Mouse (Mus musculus) neural tube, embryonic 12.5 days (tissue): ENCODE data around the gene Siglecg. TPM values are rescaled to one million over a fixed set of nuclear protein-coding genes. Genes with fewer than 3 reads are reported as not detected.
A peak's percentile ranks its signal among the peaks of the same experiment; 100 is the strongest.

Source experiments
- ATAC-seq: fragments of 200-750 bp; cut with Nextera tagmentation; 2 replicates; pipeline ENCODE4 v1.8.0; 2017; ENCODE audit warnings: low read depth, mild to moderate bottlenecking, moderate TSS enrichment, moderate library complexity; ENCODE audit not compliant: low FRiP score
- H3K27ac ChIP-seq: fragments of 300-500 bp; sonication (generic); 2 replicates; pipeline ENCODE4 v1.5.1; 2016
- H3K27me3 ChIP-seq: fragments of 300-500 bp; sonication (generic); replicated peaks from 2 replicates; pipeline ENCODE4 v1.6.1; 2016; ENCODE audit warnings: mild to moderate bottlenecking
- H3K36me3 ChIP-seq: fragments of 300-500 bp; sonication (generic); 2 replicates; pipeline ENCODE4 v1.6.1; 2016; ENCODE audit warnings: mild to moderate bottlenecking
- H3K4me1 ChIP-seq: fragments of 300-500 bp; sonication (generic); 2 replicates; pipeline ENCODE4 v1.6.1; 2016
- H3K4me2 ChIP-seq: fragments of 300-500 bp; sonication (generic); replicated peaks from 2 replicates; pipeline ENCODE4 v1.6.1; 2016; ENCODE audit warnings: mild to moderate bottlenecking
- H3K4me3 ChIP-seq: fragments of 300-500 bp; sonication (generic); 2 replicates; pipeline ENCODE4 v1.5.1; 2016
- H3K9ac ChIP-seq: fragments of 300-500 bp; sonication (generic); 2 replicates; pipeline ENCODE4 v1.6.1; 2016; ENCODE audit warnings: mild to moderate bottlenecking
- H3K9me3 ChIP-seq: fragments of 300-500 bp; sonication (generic); 2 replicates; pipeline ENCODE4 v1.6.1; 2016; ENCODE audit warnings: mild to moderate bottlenecking
- WGBS: fragments of 180-500 bp; shearing (Covaris S2); methylation state at CpG from one replicate; pipeline ENCODE4 v1.1.7; 2016; 5-methylcytosine and 5-hydroxymethylcytosine counted together
- polyA plus RNA-seq: library from polyadenylated mRNA; unstranded; fragments of >200 nt; fragmentation: Nextera tagmentation; extraction: Ambion mirVana; gene quantifications from 2 replicates; pipeline ENCODE4 v1.2.1, GENCODE M21; 2016

Gene Siglecg
- polyA plus RNA-seq, 1 experiment from 2014 or later, result 0.20 TPM

GRCm38 (mm10) chr7:43423991-43424625 is 16.1 kb downstream of the Siglecg start:
- no peaks in the 10 kb centered on the region for H3K27me3 ChIP-seq
- H3K36me3 ChIP-seq, result no peaks in the 10 kb centered on the region
- H3K9ac ChIP-seq, result no peak overlapping the region
- no peaks in the 10 kb centered on the region for H3K9me3 ChIP-seq
- no peak overlapping the region for H3K4me3 ChIP-seq
- 67% methylated on average over 3 of the region's 3 CpGs for WGBS
- H3K27ac ChIP-seq, result no peak overlapping the region
- H3K4me2 ChIP-seq, result no peak overlapping the region
- H3K4me1 ChIP-seq, result no peaks in the 10 kb centered on the region
- ATAC-seq, result no peak

- no peak within 1 kb of the TSS for H3K4me2 ChIP-seq
- H3K27me3 ChIP-seq, result no peaks in the 10 kb centered on the region
- H3K9me3 ChIP-seq, result no peaks in the 10 kb centered on the region
- H3K27ac ChIP-seq, result no peak within 1 kb of the TSS
- 79% methylated on average over 8 of the region's 8 CpGs for WGBS
- no peak for ATAC-seq
- no peaks in the 10 kb centered on the region for H3K36me3 ChIP-seq
- H3K9ac ChIP-seq, result no peak within 1 kb of the TSS
- no peaks in the 10 kb centered on the region for H3K4me1 ChIP-seq
- no peak within 1 kb of the TSS for H3K4me3 ChIP-seq
Measured at GRCm38 (mm10) chr7:43427406-43427805, 19.4 kb downstream of the Siglecg start, which contains the start of gene Lim2. TSS of gene Lim2 (plus strand) at chr7:43427670.

GRCm38 (mm10) chr7:43429500-43429899 is 21.5 kb downstream of the Siglecg start:
- no peak for ATAC-seq
- 66% methylated on average over 4 of the region's 4 CpGs for whole genome bisulfite sequencing
- Histone ChIP-seq H3K4me2 (no peak overlapping the region), H3K9me3 (no peaks in the 10 kb centered on the region), H3K9ac (no peak overlapping the region), H3K27ac (no peak overlapping the region), H3K4me1 (no peaks in the 10 kb centered on the region), H3K36me3 (no peaks in the 10 kb centered on the region), H3K4me3 (no peak overlapping the region), H3K27me3 (no peaks in the 10 kb centered on the region)

- no peak for ATAC-seq
- Histone ChIP-seq H3K4me1 (no peaks in the 10 kb centered on the region), H3K27me3 (no peaks in the 10 kb centered on the region), H3K9ac (no peak overlapping the region), H3K4me2 (no peak overlapping the region), H3K9me3 (no peaks in the 10 kb centered on the region), H3K4me3 (no peak overlapping the region), H3K27ac (no peak overlapping the region), H3K36me3 (no peaks in the 10 kb centered on the region)
- 82% methylated on average over 4 of the region's 4 CpGs for WGBS
Measured at GRCm38 (mm10) chr7:43432891-43433290, 24.9 kb downstream of the Siglecg start.

GRCm38 (mm10) chr7:43434676-43435075 is 26.7 kb downstream of the Siglecg start:
- Histone ChIP-seq H3K4me2 (no peak overlapping the region), H3K4me1 (no peaks in the 10 kb centered on the region), H3K36me3 (no peaks in the 10 kb centered on the region), H3K9me3 (no peaks in the 10 kb centered on the region), H3K27me3 (no peaks in the 10 kb centered on the region), H3K9ac (no peak overlapping the region), H3K4me3 (no peak overlapping the region), H3K27ac (no peak overlapping the region)
- WGBS, result 82% methylated on average over 5 of the region's 5 CpGs
- ATAC-seq, result no peak

GRCm38 (mm10) chr7:43436341-43437255 is 28.6 kb downstream of the Siglecg start, which contains the start of gene Nkg7:
TSS of gene Nkg7 (plus strand) at chr7:43437073.
- H3K9me3 ChIP-seq, result no peaks in the 10 kb centered on the region
- no peak within 1 kb of the TSS for H3K27ac ChIP-seq
- no peak for ATAC-seq
- WGBS, result 76% methylated on average over 10 of the region's 10 CpGs
- H3K9ac ChIP-seq, result no peak within 1 kb of the TSS
- H3K4me2 ChIP-seq, result no peak within 1 kb of the TSS
- H3K36me3 ChIP-seq, result no peaks in the 10 kb centered on the region
- H3K27me3 ChIP-seq, result no peaks in the 10 kb centered on the region
- no peaks in the 10 kb centered on the region for H3K4me1 ChIP-seq
- no peak within 1 kb of the TSS for H3K4me3 ChIP-seq

GRCm38 (mm10) chr7:43438611-43439010 is 30.6 kb downstream of the Siglecg start:
- ATAC-seq, result no peak
- WGBS, result 82% methylated on average over 4 of the region's 4 CpGs
- no peak overlapping the region for H3K4me3 ChIP-seq
- H3K4me1 ChIP-seq, result peaks cover 9% of the 10 kb centered on the region
- H3K36me3 ChIP-seq, result no peaks in the 10 kb centered on the region
- H3K9me3 ChIP-seq, result no peaks in the 10 kb centered on the region
- no peak overlapping the region for H3K27ac ChIP-seq
- no peak overlapping the region for H3K9ac ChIP-seq
- no peak overlapping the region for H3K4me2 ChIP-seq
- no peaks in the 10 kb centered on the region for H3K27me3 ChIP-seq

- 82% methylated on average over 6 of the region's 6 CpGs for WGBS
- Histone ChIP-seq H3K4me3 (no peak within 1 kb of the TSS), H3K4me1 (peaks cover 19% of the 10 kb centered on the region), H3K9ac (no peak within 1 kb of the TSS), H3K27ac (no peak within 1 kb of the TSS), H3K27me3 (no peaks in the 10 kb centered on the region), H3K9me3 (no peaks in the 10 kb centered on the region), H3K36me3 (no peaks in the 10 kb centered on the region), H3K4me2 (no peak within 1 kb of the TSS)
- no peak for ATAC-seq
Measured at GRCm38 (mm10) chr7:43440482-43440881, 32.5 kb downstream of the Siglecg start, which contains the start of gene Cldnd2. TSS of gene Cldnd2 (plus strand) at chr7:43440782.

GRCm38 (mm10) chr7:43441071-43441470 is 33.1 kb downstream of the Siglecg start:
- no peak overlapping the region for H3K4me2 ChIP-seq
- WGBS, result 89% methylated on average over 3 of the region's 3 CpGs

GRCm38 (mm10) chr7:43442684-43443083 is 34.7 kb downstream of the Siglecg start:
- H3K9ac ChIP-seq, result peak overlapping the region; percentile 61
- WGBS, result 17% methylated on average over 9 of the region's 9 CpGs

More at GRCm38 (mm10) chr7:43441071-43441470, 33.1 kb downstream of the Siglecg start:
- no peak overlapping the region for H3K4me3 ChIP-seq
- H3K9me3 ChIP-seq, result no peaks in the 10 kb centered on the region
- no peak for ATAC-seq
- H3K27ac ChIP-seq, result no peak overlapping the region
- H3K27me3 ChIP-seq, result no peaks in the 10 kb centered on the region
- no peak overlapping the region for H3K9ac ChIP-seq
- H3K4me1 ChIP-seq, result peaks cover 19% of the 10 kb centered on the region
- H3K36me3 ChIP-seq, result no peaks in the 10 kb centered on the region

GRCm38 (mm10) chr7:43443126-43443916 is 35.3 kb downstream of the Siglecg start:
- H3K27ac ChIP-seq, result peak overlapping the region; percentile 77
- peak overlapping the region; percentile 44 for H3K4me3 ChIP-seq
- H3K4me2 ChIP-seq, result peak overlapping the region; percentile 72
- peak overlapping the region; percentile 61 for H3K9ac ChIP-seq
- under 1% methylated on average over 36 of the region's 36 CpGs for WGBS
- H3K4me1 ChIP-seq, result peaks cover 19% of the 10 kb centered on the region
- no peaks in the 10 kb centered on the region for H3K27me3 ChIP-seq
- no peaks in the 10 kb centered on the region for H3K9me3 ChIP-seq
- ATAC-seq, result peak; percentile 84
- H3K36me3 ChIP-seq, result no peaks in the 10 kb centered on the region

More at GRCm38 (mm10) chr7:43442684-43443083, 34.7 kb downstream of the Siglecg start:
- Histone ChIP-seq H3K9me3 (no peaks in the 10 kb centered on the region), H3K27me3 (no peaks in the 10 kb centered on the region), H3K4me3 (peak overlapping the region; percentile 44), H3K36me3 (no peaks in the 10 kb centered on the region), H3K4me2 (peak overlapping the region; percentile 72), H3K27ac (no peak overlapping the region), H3K4me1 (peaks cover 19% of the 10 kb centered on the region)
- no peak for ATAC-seq

GRCm38 (mm10) chr7:43443917-43444293 is 35.9 kb downstream of the Siglecg start, which contains the start of the genes Etfb and Gm45233:
TSS of gene Etfb (plus strand) at chr7:43444083.
TSS of gene Gm45233 (plus strand) at chr7:43444128.
- no peaks in the 10 kb centered on the region for H3K9me3 ChIP-seq
- peak within 1 kb of the TSS; percentile 61 for H3K9ac ChIP-seq
- H3K27ac ChIP-seq, result peak within 1 kb of the TSS; percentile 77
- ATAC-seq, result peak; percentile 96
- no peaks in the 10 kb centered on the region for H3K27me3 ChIP-seq
- peaks cover 19% of the 10 kb centered on the region for H3K4me1 ChIP-seq
- H3K4me2 ChIP-seq, result peak within 1 kb of the TSS; percentile 72
- no peaks in the 10 kb centered on the region; the same call in 1 of the 2 replicates for H3K36me3 ChIP-seq
- WGBS, result under 1% methylated on average over 27 of the region's 27 CpGs
- peak within 1 kb of the TSS; percentile 44 for H3K4me3 ChIP-seq
